Mouse (Mus musculus) heart, adult 18-20 months (tissue): ENCODE data around the gene Fbxo46. TPM values are rescaled to one million over a fixed set of nuclear protein-coding genes. Genes with fewer than 3 reads are reported as not detected.
"Not testable (repeated sequence)": the region's sequence is repeated elsewhere in the genome, so short reads cannot be mapped to it uniquely, and the experiment has no call there.

Experiments
- DNase-seq, 2 experiments: peaks; one replicate each; pipeline ENCODE4 v3.0.0; 2021 to 2022; ENCODE audit warnings: mixed read lengths in 1 of 2
- total RNA-seq, 2 experiments: library from RNA; stranded (reverse); gene quantifications; 2 replicates each; pipeline ENCODE4 v1.2.3; 2021

Fbxo46 gene
- total RNA-seq, 2 experiments from 2014 or later = 5.5 to 5.7 TPM

GRCm38 (mm10) chr7:19136168-19136567 is 16.5 kb downstream of the Fbxo46 start:
- DNase-seq = no peak

DNA sequence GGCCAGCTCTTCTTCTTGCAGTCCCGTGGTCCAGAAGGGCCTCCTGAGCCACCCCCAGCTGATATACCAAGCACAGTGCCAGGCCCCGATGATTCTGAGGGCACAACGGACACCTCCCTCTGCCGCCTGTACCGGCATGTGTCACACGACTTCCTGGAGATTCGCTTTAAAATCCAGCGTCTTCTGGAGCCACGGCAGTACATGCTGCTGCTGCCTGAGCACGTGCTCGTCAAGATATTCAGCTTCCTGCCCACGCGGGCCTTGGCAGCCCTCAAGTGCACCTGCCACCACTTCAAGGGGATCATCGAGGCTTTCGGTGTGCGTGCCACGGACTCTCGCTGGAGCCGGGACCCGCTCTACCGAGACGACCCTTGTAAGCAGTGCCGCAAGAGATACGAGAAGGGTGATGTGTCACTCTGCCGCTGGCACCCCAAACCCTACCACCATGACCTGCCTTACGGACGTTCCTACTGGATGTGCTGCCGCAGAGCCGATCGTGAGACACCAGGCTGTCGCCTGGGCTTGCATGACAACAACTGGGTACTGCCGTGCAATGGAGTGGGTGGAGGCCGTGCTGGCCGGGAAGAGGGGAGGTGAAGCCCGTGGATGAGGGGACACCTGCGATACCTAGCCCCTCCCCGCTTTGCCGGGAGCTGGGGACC is 17.1 kb downstream of the Fbxo46 start:
- no peak for DNase-seq

GRCm38 (mm10) chr7:19137380-19137779 is 17.7 kb downstream of the Fbxo46 start:
- DNase-seq = peak in 1 of 2 experiments; percentile 71

- no peak for DNase-seq
These were observed 27.1 kb downstream of the Fbxo46 start for GRCm38 (mm10) chr7:19146793-19147192.

DNA sequence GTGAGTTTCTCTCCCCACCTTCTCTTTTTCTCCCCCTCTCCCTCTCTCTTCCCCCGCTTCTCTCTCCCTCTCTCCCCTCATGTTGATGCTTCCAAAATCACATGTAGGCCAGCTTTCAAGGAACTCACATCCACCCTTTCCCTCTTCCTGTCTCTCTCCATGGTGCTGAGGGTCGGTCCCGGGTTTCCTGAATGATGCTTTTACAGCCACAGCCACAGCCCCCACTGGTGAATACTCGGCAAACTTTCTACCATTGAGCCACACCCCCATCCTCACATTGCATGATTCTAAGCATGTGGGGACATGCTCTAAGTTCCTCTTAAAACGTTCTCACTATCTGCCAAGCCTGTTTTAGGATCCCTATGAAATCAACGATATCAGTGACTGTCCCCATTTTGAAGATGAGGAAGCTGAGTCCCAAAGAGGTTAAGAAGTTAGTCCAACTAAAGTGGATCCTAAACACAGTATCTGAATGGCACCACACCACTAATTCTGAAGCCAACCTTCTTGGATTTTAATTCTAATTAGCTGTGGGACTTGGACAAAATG is 27.9 kb downstream of the Fbxo46 start:
- no peak for DNase-seq

GRCm38 (mm10) chr7:19148180-19148874 is 28.7 kb downstream of the Fbxo46 start:
- no peak for DNase-seq

- DNase-seq = peak; percentile 99
These were observed 29.3 kb downstream of the Fbxo46 start, which contains the start of gene Qpctl for GRCm38 (mm10) chr7:19148875-19149541. Gene Qpctl, minus strand, starts transcription at chr7:19149291.

DNA sequence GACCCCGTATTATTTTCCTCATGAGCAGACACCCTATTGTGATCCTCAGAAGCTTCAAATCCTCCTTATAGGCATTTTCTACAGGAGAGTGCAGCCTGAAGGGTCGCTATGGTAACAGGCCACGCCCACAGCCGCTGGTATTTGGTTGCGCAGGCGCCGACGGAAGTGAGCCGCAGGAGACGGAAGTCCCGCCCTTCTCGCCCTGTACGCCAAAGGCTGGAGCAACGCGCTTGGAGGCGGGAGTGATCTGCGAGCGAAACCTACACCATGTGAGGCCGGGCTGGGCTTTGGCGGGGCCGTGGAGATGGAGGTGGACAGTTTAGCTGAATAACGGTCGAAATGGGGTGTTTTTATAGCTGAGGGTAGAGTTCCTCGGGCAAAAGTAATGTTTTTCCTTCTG is 30.0 kb downstream of the Fbxo46 start, which contains the start of gene Snrpd2:
Gene Snrpd2, plus strand, starts transcription at position 97 of the 400 bp plus-strand sequence.
- DNase-seq = peak; percentile 97 to 99

DNA sequence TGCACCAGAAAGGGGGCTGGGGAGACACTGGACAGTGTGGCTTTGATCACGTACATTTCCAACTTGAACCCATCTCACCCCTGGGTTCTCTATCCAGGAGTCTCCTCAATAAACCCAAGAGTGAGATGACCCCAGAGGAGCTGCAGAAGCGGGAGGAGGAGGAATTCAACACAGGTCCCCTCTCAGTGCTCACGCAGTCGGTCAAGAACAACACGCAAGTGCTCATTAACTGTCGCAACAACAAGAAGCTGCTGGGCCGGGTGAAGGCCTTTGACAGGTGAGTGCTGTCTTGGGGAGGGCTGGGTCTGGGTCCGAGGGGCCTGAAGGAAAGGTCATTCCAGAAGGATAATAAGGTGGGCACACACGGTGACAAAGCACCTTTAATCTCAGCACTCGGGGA is 31.5 kb downstream of the Fbxo46 start:
- DNase-seq = not testable (repeated sequence)

GRCm38 (mm10) chr7:19154796-19155195 is 35.1 kb downstream of the Fbxo46 start:
- no peak for DNase-seq

DNA sequence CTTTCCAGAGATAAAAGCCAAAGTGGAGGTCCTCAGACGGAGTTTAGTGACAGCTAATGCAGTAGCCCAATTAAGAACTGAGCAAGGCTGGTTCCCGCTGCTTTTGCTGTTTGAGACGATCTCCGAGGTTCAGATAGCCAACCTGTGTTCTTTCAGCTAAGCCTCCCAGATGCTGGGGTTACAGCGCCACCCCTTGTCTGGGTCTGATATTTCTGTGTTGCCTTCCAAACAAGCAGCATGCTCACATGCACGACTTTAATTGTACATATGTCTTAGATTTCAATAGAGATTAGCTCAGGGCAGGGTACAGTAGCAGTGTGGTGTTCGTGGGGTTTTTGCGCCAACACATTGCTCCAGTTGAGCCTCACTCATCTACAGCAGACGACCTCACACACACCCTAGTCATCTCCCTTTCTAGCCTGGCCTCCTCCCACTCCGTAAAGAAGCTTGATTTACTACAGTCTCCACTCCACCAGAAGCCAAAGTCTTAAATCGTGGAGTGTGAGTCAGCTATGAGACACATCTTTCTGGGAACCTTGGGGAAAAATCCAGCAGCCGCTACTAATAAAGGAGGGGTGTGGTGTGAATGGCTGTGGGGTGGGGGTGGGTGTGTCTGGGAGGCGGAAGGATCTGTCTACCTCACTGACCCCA is 36.3 kb downstream of the Fbxo46 start:
- DNase-seq = no peak

GRCm38 (mm10) chr7:19157160-19157800 is 37.6 kb downstream of the Fbxo46 start:
- peak; percentile 89 to 93 for DNase-seq

- no peak for DNase-seq
These were observed 38.9 kb downstream of the Fbxo46 start for GRCm38 (mm10) chr7:19158601-19159000.

GRCm38 (mm10) chr7:19159411-19159810 is 39.8 kb downstream of the Fbxo46 start:
- no peak for DNase-seq

GRCm38 (mm10) chr7:19160115-19160514 is 40.5 kb downstream of the Fbxo46 start:
- DNase-seq = no peak

- no peak for DNase-seq
These were observed 43.3 kb downstream of the Fbxo46 start for GRCm38 (mm10) chr7:19162928-19163327.

- no peak for DNase-seq
These were observed 44.1 kb downstream of the Fbxo46 start for GRCm38 (mm10) chr7:19163752-19164151.

DNA sequence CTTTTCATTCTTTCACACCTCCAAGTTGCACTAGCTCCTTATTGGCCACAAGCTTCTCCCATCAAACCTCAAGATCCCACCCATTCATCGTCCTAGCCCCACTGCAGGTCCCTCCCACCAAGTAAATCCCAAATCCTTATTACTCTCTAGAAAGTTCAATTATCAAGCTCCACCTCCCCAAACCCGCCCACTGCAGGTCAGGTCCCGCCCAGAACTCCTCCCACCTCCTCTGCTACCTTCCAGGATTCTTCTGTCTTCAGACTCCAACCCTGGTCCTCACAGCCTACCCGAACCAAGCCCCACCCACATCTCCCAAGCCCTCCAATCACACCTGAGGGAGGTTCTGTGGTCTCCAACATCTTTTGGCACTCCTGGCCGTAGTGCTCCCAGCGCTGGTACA is 44.5 kb downstream of the Fbxo46 start:
- no peak for DNase-seq

DNA sequence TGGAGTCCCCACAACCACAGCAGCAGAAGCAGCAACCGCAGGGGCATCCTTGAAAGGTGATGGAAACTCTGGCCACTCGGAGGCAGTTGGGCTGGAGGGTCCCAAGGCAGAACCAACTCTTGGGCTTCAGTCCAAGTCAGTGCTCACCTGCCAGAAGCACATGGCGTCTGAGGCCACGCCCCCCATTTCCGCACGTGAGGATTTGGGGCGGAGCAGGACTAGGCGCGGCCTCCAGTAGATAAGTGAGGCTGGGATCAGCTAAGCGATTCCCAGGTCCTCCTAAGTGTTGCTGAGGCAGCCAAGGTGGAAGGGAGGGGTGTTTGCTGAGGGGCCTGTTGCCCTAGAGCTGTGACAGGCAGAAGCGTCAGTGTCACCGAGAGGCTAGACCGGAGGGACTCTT is 45.3 kb downstream of the Fbxo46 start:
- DNase-seq = no peak

DNA sequence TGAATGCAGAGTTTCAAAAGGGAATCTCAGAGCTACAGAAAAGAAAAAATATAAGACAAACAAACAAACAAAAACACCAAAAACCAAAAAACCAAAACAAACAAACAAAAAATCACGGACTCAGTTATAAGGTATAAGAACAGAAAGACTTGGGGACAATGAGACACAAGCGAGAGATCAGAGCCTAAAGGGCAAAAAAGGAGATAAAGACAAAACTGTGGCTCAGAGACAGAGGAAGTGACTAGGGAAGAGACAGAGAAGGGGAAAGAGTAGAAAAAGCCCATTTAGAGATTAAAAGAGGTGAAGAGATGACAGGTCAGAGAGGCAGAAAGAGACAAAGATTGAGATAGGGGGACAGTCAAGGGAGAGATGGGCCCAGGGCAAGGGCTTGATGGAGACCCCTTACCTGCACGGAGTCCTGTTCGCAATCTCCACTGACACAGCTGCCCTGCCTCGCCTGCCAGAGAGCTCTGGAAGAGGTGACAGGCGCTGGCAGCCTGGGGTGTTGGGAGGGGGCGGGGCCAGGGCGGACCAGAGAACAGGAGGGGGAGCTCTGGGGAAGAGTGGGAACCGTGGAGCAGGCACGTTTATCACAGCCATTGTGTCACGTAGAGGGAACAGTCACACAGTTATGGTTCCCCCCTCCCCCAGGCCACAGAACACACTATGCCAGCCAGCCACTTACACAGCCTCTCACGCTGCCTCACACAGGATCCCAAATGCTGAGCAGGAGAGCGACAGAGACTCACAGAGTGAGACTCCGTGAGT is 46.2 kb downstream of the Fbxo46 start, which contains the start of gene Gipr:
Gene Gipr, minus strand, starts transcription at position 472 of the 768 bp plus-strand sequence.
- peak; percentile 59 for DNase-seq

- no peak for DNase-seq
These were observed 47.3 kb downstream of the Fbxo46 start for GRCm38 (mm10) chr7:19166990-19167389.
